Mouse (Mus musculus): ENCODE data around the gene Brd3. TPM values are rescaled to one million over a fixed set of nuclear protein-coding genes. Genes with fewer than 3 reads are reported as not detected.

Brd3 gene
- total and polyA plus RNA-seq, 3 experiments, result 10.7 to 46.9 (median 38.7) TPM

GRCm38 (mm10) chr2:27438281-27438680 lies 69.2 kb downstream of the Brd3 start:
- peak overlapping the region in 1 of 2 experiments; percentile 14; a peak in 1 of 4 replicates for H3K4me3 ChIP-seq (ENCODE audit: control insufficient read depth in 1 of 2, insufficient read depth in 1 of 2, low read depth in 2 of 2, low read length in 2 of 2)
- DNase-seq (ENCODE audit: low read depth, low spot score), result peak; percentile 88
- H3K36me3 ChIP-seq (ENCODE audit: control insufficient read depth in 1 of 2, insufficient read depth in 2 of 2, low read length in 2 of 2), result peaks cover 0 to 7% of the 10 kb centered on the region in 2 experiments; a peak in 2 of 4 replicates
- H3K27ac ChIP-seq (ENCODE audit: control insufficient read depth, low read depth, low read length), result no peak overlapping the region
- H3K9me3 ChIP-seq (replicated peaks; ENCODE audit: insufficient read depth, low read length), result no peaks in the 10 kb centered on the region
- no peaks in the 10 kb centered on the region for H3K79me2 ChIP-seq (ENCODE audit: control insufficient read depth, insufficient read depth, low read length, poor library complexity)
- no peaks in the 10 kb centered on the region for H3K27me3 ChIP-seq (ENCODE audit: control insufficient read depth in 1 of 2, insufficient read depth in 2 of 2, low read length in 2 of 2)
- H3K4me1 ChIP-seq (ENCODE audit: control insufficient read depth in 1 of 2, insufficient read depth in 2 of 2, low read length in 2 of 2), result peaks cover 8 to 21% of the 10 kb centered on the region in 2 experiments
- H3K9ac ChIP-seq (ENCODE audit: control insufficient read depth, low read depth, low read length, poor library complexity, severe bottlenecking), result peak overlapping the region; percentile 12; the same call in 1 of the 2 replicates
- no peak for TF ChIP-seq RCOR1 (IDR thresholded peaks at IDR 0.05; ENCODE audit: low read depth, low read length)
- TF ChIP-seq ZMIZ1 (IDR thresholded peaks at IDR 0.05; ENCODE audit: low read depth, low read length), result no peak; the same call in 1 of the 2 replicates
- TF ChIP-seq HCFC1 (IDR thresholded peaks at IDR 0.05; ENCODE audit: low read depth, low read length), result 0 out of 2 replicates have a peak, but pooled peaks have one; percentile 48
- no peak for TF ChIP-seq RAD21 (IDR thresholded peaks at IDR 0.05; ENCODE audit: low read depth, low read length)
- no peak for TF ChIP-seq MYC (IDR thresholded peaks at IDR 0.05; ENCODE audit: low read depth, low read length)
- no peak for TF ChIP-seq MAX (IDR thresholded peaks at IDR 0.05; ENCODE audit: low read length)
- TF ChIP-seq TCF12 (IDR thresholded peaks at IDR 0.05; ENCODE audit: low read depth, low read length), result no peak
- TF ChIP-seq ZC3H11A (IDR thresholded peaks at IDR 0.05; ENCODE audit: low read depth, low read length), result no peak
- TF ChIP-seq JUND (IDR thresholded peaks at IDR 0.05; ENCODE audit: low read depth, low read length), result no peak
- TF ChIP-seq POLR2AphosphoS2 (IDR thresholded peaks at IDR 0.05; ENCODE audit: low read length), result peak; percentile 34; the same call in 1 of the 2 replicates
- TF ChIP-seq ETS1 (IDR thresholded peaks at IDR 0.05; ENCODE audit: low read depth, low read length), result no peak
- TF ChIP-seq CHD1 (IDR thresholded peaks at IDR 0.05; ENCODE audit: low read depth, low read length), result no peak
- TF ChIP-seq BHLHE40 (IDR thresholded peaks at IDR 0.05; ENCODE audit: borderline replicate concordance, low read depth, low read length), result no peak
- TF ChIP-seq ZNF384 (IDR thresholded peaks at IDR 0.05; ENCODE audit: low read depth, low read length), result no peak
- TF ChIP-seq E2F4 (IDR thresholded peaks at IDR 0.05; ENCODE audit: borderline replicate concordance, low read depth, low read length), result no peak
- TF ChIP-seq EP300 (IDR thresholded peaks at IDR 0.05; ENCODE audit: low read depth in 1 of 2, low read length in 2 of 2), result no peak
- TF ChIP-seq GABPA (IDR thresholded peaks at IDR 0.05; ENCODE audit: low read depth, low read length), result no peak
- peak; percentile 51 for TF ChIP-seq MXI1 (IDR thresholded peaks at IDR 0.05; ENCODE audit: low read depth, low read length)
- TF ChIP-seq CTCF (IDR thresholded peaks at IDR 0.05 in 2 of 3, conservative IDR thresholded peaks at IDR 0.05 in 1 of 3; ENCODE audit: control insufficient read depth in 1 of 3, insufficient read depth in 1 of 3, low read depth in 2 of 3, low read length in 3 of 3, poor library complexity in 1 of 3, severe bottlenecking in 1 of 3), result no peak
- no peak for TF ChIP-seq USF1 (IDR thresholded peaks at IDR 0.05; ENCODE audit: low read depth, low read length)
- no peak for TF ChIP-seq MEF2A (IDR thresholded peaks at IDR 0.05; ENCODE audit: extremely low read depth, insufficient replicate concordance, low read depth, low read length, poor library complexity, severe bottlenecking)
- TF ChIP-seq UBTF (IDR thresholded peaks at IDR 0.05; ENCODE audit: borderline replicate concordance, insufficient read depth, low read depth, low read length), result no peak
- no peak for TF ChIP-seq ZKSCAN1 (IDR thresholded peaks at IDR 0.05; ENCODE audit: low read depth, low read length)
- TF ChIP-seq MYB (IDR thresholded peaks at IDR 0.05; ENCODE audit: low read depth, low read length), result no peak
- no peak for TF ChIP-seq GATA1 (IDR thresholded peaks at IDR 0.05; ENCODE audit: low read depth, low read length)
- peak; percentile 43; the same call in 1 of the 2 replicates for TF ChIP-seq SIN3A (IDR thresholded peaks at IDR 0.05; ENCODE audit: low read length)
- no peak for TF ChIP-seq TBP (IDR thresholded peaks at IDR 0.05; ENCODE audit: low read depth, low read length)
- TF ChIP-seq NELFE (IDR thresholded peaks at IDR 0.05; ENCODE audit: low read depth, low read length), result peak; percentile 43
- no peak for TF ChIP-seq NRF1 (IDR thresholded peaks at IDR 0.05; ENCODE audit: insufficient read depth, low read depth, low read length, poor library complexity, severe bottlenecking)
- no peak for TF ChIP-seq KAT2A (conservative IDR thresholded peaks at IDR 0.05; ENCODE audit: low read depth, low read length)
- peak; percentile 56; the same call in 1 of the 2 replicates for TF ChIP-seq ELF1 (IDR thresholded peaks at IDR 0.05; ENCODE audit: low read depth, low read length)
- TF ChIP-seq MAFK (IDR thresholded peaks at IDR 0.05; ENCODE audit: borderline replicate concordance, low read depth, low read length), result no peak
- no peak for TF ChIP-seq TAL1 (IDR thresholded peaks at IDR 0.05; ENCODE audit: low read length)
- no peak for TF ChIP-seq MAZ (IDR thresholded peaks at IDR 0.05; ENCODE audit: low read depth, low read length)
- TF ChIP-seq USF2 (IDR thresholded peaks at IDR 0.05; ENCODE audit: borderline replicate concordance in 1 of 2, insufficient read depth in 1 of 2, low read depth in 1 of 2, low read length in 2 of 2), result no peak
- peak in 1 of 2 experiments; percentile 57; a peak in 1 of 4 replicates for TF ChIP-seq POLR2A (IDR thresholded peaks at IDR 0.05; ENCODE audit: control insufficient read depth in 1 of 2, insufficient read depth in 1 of 2, low read depth in 1 of 2, low read length in 2 of 2, poor library complexity in 1 of 2)
- TF ChIP-seq POLR2AphosphoS5 (IDR thresholded peaks at IDR 0.05; ENCODE audit: borderline replicate concordance, low read depth, low read length), result no peak
- TF ChIP-seq CHD2 (IDR thresholded peaks at IDR 0.05; ENCODE audit: low read length), result no peak

Measured in MEL (cell line).